Mouse (Mus musculus) heart, embryonic 11.5 days (tissue): ENCODE results near the gene Myl12a. TPM values are rescaled to one million over a fixed set of nuclear protein-coding genes. Genes with fewer than 3 reads are reported as not detected.
"Not testable (repeated sequence)": the region's sequence is repeated elsewhere in the genome, so short reads cannot be mapped to it uniquely, and the experiment has no call there.

Source experiments
- ATAC-seq: fragments of 200-750 bp; cut with Nextera tagmentation; replicated peaks from 2 replicates; pipeline ENCODE4 v1.8.0; 2017; ENCODE audit warnings: moderate library complexity; ENCODE audit not compliant: insufficient number of reproducible peaks, low FRiP score, low TSS enrichment
- H3K27ac ChIP-seq: fragments of 300-500 bp; sonication (generic); 2 replicates; pipeline ENCODE4 v1.5.1; 2014; ENCODE audit warnings: mild to moderate bottlenecking, low read depth, low read length
- H3K27me3 ChIP-seq: fragments of 300-500 bp; sonication (generic); 2 replicates; pipeline ENCODE4 v1.6.1; 2014; ENCODE audit warnings: mild to moderate bottlenecking, low read length, mixed read lengths; ENCODE audit not compliant: control insufficient read depth, insufficient read depth
- H3K36me3 ChIP-seq: fragments of 300-500 bp; sonication (generic); 2 replicates; pipeline ENCODE4 v1.6.1; 2014; ENCODE audit warnings: mild to moderate bottlenecking, low read length, moderate library complexity, mixed read lengths; ENCODE audit not compliant: control insufficient read depth, insufficient read depth
- H3K4me1 ChIP-seq: fragments of 300-500 bp; sonication (generic); 2 replicates; pipeline ENCODE4 v1.6.1; 2014; ENCODE audit warnings: low read length; ENCODE audit not compliant: control insufficient read depth, insufficient read depth
- H3K4me2 ChIP-seq: fragments of 300-500 bp; sonication (generic); 2 replicates; pipeline ENCODE4 v1.6.1; 2014; ENCODE audit warnings: mild to moderate bottlenecking, moderate library complexity
- H3K4me3 ChIP-seq: fragments of 300-500 bp; sonication (generic); 2 replicates; pipeline ENCODE4 v1.5.1; 2014; ENCODE audit warnings: low read depth, low read length
- H3K9ac ChIP-seq: fragments of 300-500 bp; sonication (generic); 2 replicates; pipeline ENCODE4 v1.6.1; 2014; ENCODE audit warnings: mild to moderate bottlenecking, low read depth, low read length, moderate library complexity
- H3K9me3 ChIP-seq: fragments of 300-500 bp; sonication (generic); replicated peaks from 2 replicates; pipeline ENCODE4 v1.6.1; 2016; ENCODE audit warnings: low read length; ENCODE audit not compliant: control insufficient read depth
- WGBS: fragments of 180-500 bp; shearing (Covaris S2); extraction: QIAGEN DNeasy Blood & Tissue Kit; methylation state at CpG from one replicate; pipeline ENCODE4 v1.1.7; 2014; ENCODE audit not compliant: insufficient replicate concordance; 5-methylcytosine and 5-hydroxymethylcytosine counted together
- polyA plus RNA-seq: library from polyadenylated mRNA; unstranded; fragments of >200 nt; fragmentation: Nextera tagmentation; extraction: Ambion mirVana; gene quantifications from 2 replicates; pipeline ENCODE4 v1.2.1, GENCODE M21; 2014

Myl12a gene
- polyA plus RNA-seq, 1 experiment from 2014 or later, result 878 TPM

DNA sequence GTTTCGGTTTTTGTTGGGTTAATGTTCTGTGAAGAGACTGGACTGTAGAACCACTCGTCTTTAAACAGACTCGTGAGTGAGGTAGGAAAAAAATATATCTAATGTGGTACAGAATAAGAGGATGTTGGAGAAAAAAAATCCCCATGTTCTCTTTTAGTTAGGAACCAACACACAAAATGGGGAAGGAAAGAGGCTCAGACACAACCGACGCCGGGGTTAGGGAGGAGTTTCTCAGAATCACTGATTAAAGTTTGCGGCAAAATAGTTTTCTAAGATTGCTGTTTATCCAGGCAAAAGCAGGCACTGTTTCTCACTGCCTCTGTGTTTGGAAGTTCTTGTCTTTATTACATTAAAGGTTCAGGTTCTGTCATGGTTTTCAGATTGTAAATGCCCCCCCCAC is 36.6 kb downstream of the Myl12a start:
- Histone ChIP-seq H3K4me1 (no peaks in the 10 kb centered on the region), H3K27me3 (no peaks in the 10 kb centered on the region), H3K4me3 (no peak overlapping the region), H3K9ac (no peak overlapping the region), H3K9me3 (no peaks in the 10 kb centered on the region), H3K36me3 (no peaks in the 10 kb centered on the region), H3K27ac (no peak overlapping the region), H3K4me2 (no peak overlapping the region)
- no peak for ATAC-seq
- WGBS, result 90% methylated on average over 7 of the region's 7 CpGs

DNA sequence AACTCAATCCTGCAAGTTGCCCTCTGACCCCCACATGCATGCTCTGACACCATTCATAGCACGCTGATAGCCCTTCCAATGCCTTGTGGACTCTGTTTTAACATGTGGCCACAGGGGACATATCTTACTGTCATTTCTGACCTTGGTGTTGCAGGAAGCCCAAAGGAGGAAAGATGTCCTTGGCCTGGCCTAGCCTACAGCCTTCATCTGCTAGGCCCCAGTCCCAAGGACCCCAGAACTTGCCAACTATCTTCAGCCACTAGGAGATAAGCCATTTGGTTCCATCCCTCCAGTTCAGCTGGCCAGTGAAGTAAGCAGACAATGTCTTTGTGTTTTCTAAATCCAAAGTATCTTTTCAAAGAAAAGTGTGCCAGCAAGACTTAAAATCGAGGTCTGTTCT is 37.4 kb downstream of the Myl12a start:
- H3K4me3 ChIP-seq, result no peak overlapping the region
- 73% methylated on average over 2 of the region's 2 CpGs for WGBS
- no peaks in the 10 kb centered on the region for H3K4me1 ChIP-seq

DNA sequence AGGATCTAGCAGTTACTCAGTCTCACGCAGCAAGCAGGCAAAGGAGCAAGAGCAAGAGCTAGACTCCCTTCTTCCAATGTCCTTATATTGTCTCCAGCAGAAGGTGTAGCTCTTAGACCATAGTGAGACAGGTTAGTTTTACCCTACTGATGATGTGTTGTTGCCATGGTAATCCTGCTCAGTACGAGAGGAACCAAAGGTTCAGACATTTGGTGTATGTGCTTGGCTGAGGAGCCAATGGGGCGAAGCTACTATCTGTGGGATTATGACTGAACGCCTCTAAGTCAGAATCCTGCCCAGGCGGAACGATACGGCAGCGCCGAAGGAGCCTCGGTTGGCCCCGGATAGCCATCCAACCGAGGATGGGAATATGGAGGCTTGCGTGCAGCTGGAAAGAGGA is 39.1 kb downstream of the Myl12a start:
- not testable (repeated sequence) for H3K9ac ChIP-seq, H3K27me3 ChIP-seq, H3K36me3 ChIP-seq, H3K27ac ChIP-seq, H3K4me3 ChIP-seq, H3K9me3 ChIP-seq, H3K4me1 ChIP-seq, H3K4me2 ChIP-seq
- 82% methylated on average over 13 of the region's 13 CpGs for WGBS
- ATAC-seq, result peak; percentile 100

More for the DNA sequence above, 37.4 kb downstream of the Myl12a start:
- no peak overlapping the region for H3K27ac ChIP-seq
- no peak overlapping the region for H3K9ac ChIP-seq
- H3K9me3 ChIP-seq, result no peaks in the 10 kb centered on the region
- H3K36me3 ChIP-seq, result no peaks in the 10 kb centered on the region
- no peak overlapping the region for H3K4me2 ChIP-seq
- no peak for ATAC-seq
- H3K27me3 ChIP-seq, result no peaks in the 10 kb centered on the region

DNA sequence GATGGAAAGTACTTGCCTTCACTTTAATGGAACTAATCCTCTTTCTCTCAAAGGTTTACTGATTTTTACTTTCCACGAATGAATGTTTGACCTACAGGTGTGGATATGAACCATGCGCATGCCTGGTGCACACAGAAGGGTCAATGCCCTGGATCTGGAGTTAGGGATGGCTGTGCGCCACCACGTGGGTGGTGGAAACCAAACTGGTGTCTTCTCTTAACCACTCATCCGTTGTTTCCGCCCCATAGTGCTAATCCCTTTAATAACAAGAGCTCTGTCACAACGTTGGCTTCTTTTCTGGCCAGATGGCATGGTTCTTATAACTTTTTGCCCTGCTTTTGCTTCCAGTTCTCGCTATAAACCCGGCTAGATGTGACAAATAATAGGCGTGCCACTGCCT is 51.4 kb downstream of the Myl12a start:
- Histone ChIP-seq H3K27ac (no peak overlapping the region), H3K9me3 (no peaks in the 10 kb centered on the region), H3K4me3 (no peak overlapping the region), H3K4me1 (no peaks in the 10 kb centered on the region), H3K36me3 (no peaks in the 10 kb centered on the region), H3K4me2 (no peak overlapping the region), H3K9ac (no peak overlapping the region), H3K27me3 (no peaks in the 10 kb centered on the region)
- no peak for ATAC-seq
- WGBS, result 79% methylated on average over 10 of the region's 10 CpGs

DNA sequence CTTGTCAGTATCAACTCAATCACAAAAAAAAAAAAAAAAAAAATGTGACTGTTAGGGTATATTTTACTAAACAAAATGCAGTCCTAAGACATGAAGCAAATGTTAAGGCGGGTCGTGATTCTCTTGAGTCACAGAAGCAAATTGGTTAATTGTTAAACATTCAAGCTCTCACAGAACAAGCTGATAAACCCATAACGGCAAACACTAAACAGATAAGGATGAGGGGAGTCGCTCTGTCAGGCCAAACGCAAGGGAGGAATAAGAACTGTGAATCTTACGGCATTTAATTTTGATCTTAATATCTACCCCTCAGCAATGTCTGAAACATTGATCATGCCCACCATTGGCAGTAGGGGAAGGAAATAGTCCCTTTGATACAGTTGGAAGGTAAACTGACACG is 53.5 kb downstream of the Myl12a start:
- no peaks in the 10 kb centered on the region for H3K36me3 ChIP-seq
- 58% methylated on average over 7 of the region's 7 CpGs for WGBS
- ATAC-seq, result no peak
- H3K9me3 ChIP-seq, result no peaks in the 10 kb centered on the region
- no peaks in the 10 kb centered on the region for H3K4me1 ChIP-seq
- no peaks in the 10 kb centered on the region for H3K27me3 ChIP-seq
- no peak overlapping the region for H3K4me2 ChIP-seq
- no peak overlapping the region for H3K27ac ChIP-seq
- no peak overlapping the region for H3K9ac ChIP-seq
- H3K4me3 ChIP-seq, result no peak overlapping the region

DNA sequence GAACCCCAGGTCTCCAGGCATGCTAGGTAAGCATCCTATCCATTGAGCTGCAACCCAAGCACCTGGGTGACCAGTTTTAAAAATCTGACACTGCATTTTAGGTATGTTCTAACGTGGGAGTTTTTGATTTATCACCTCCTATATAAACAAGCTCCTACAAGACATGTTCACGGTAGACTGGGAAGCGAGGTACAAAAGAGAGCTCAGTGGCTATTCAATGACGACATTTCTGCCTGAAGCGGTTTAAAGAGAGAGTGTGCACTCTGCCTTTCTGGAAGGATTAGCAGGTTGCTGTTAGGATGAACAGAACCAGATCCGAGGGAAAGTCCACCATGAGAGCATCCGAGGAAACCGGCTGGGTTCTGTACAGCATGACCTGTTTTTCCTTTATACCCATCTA is 54.0 kb downstream of the Myl12a start:
- WGBS, result 76% methylated on average over 8 of the region's 8 CpGs
- Histone ChIP-seq H3K4me1 (no peaks in the 10 kb centered on the region), H3K9ac (no peak overlapping the region), H3K27ac (no peak overlapping the region), H3K4me3 (no peak overlapping the region), H3K9me3 (no peaks in the 10 kb centered on the region), H3K27me3 (no peaks in the 10 kb centered on the region), H3K36me3 (no peaks in the 10 kb centered on the region), H3K4me2 (no peak overlapping the region)
- no peak for ATAC-seq

DNA sequence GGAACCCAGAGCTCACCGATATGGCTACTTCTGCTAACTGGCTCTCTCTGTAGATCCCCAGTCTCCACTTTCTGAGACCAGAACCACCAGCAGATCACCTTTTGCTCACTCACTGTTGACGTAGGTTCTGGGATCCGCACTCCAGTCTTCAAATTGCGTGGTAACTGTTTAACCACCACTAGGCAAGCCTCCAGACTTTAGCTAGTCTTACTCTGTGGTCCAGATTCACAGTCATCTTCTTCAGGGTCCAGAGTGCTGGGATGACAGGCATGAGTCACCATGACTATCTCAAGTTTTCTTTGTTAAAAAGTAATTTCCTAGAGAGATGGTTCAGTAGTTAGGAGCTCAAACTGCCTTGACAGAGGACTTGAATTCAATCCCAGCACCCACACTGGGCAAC is 58.9 kb downstream of the Myl12a start:
- ATAC-seq, result no peak
- no peak overlapping the region for H3K27ac ChIP-seq
- 87% methylated on average over 4 of the region's 4 CpGs for WGBS
- no peaks in the 10 kb centered on the region for H3K4me1 ChIP-seq
- H3K9me3 ChIP-seq, result no peaks in the 10 kb centered on the region
- no peak overlapping the region for H3K4me3 ChIP-seq
- H3K4me2 ChIP-seq, result no peak overlapping the region
- H3K9ac ChIP-seq, result no peak overlapping the region
- H3K36me3 ChIP-seq, result no peaks in the 10 kb centered on the region
- no peaks in the 10 kb centered on the region for H3K27me3 ChIP-seq

Other genes with a start within 250 kb of the Myl12a start
- 27.1 and 31.5 TPM in 2 replicates for gene Tgif1, start 149.3 kb downstream of the Myl12a start, polyA plus RNA-seq
- gene Myom1, start 245 bp downstream of the Myl12a start, polyA plus RNA-seq, result 208 and 237 TPM in 2 replicates
- 21.9 and 22.5 TPM in 2 replicates for gene Lpin2, start 179.7 kb upstream of the Myl12a start, polyA plus RNA-seq